Mouse (Mus musculus): ENCODE measurements around the gene Tent5d. TPM values are rescaled to one million over a fixed set of nuclear protein-coding genes. Genes with fewer than 3 reads are reported as not detected.

Gene Tent5d
- polyA plus RNA-seq, 1 experiment from 2014 or later, result 0.26 TPM

- WGBS, result 89% methylated on average over 6 of the region's 6 CpGs
- Histone ChIP-seq H3K27ac (ENCODE audit: low read depth, low read length) (no peak overlapping the region), H3K4me1 (replicated peaks; ENCODE audit: control insufficient read depth, insufficient read depth, low read length) (no peaks in the 10 kb centered on the region), H3K4me2 (replicated peaks; ENCODE audit: low read depth, low read length) (no peak overlapping the region), H3K9ac (ENCODE audit: low read depth, low read length) (no peak overlapping the region), H3K36me3 (ENCODE audit: control insufficient read depth, insufficient read depth, low read length) (no peaks in the 10 kb centered on the region), H3K9me3 (ENCODE audit: control insufficient read depth, low read length) (no peaks in the 10 kb centered on the region), H3K27me3 (ENCODE audit: control insufficient read depth, insufficient read depth, low read length) (no peaks in the 10 kb centered on the region), H3K4me3 (ENCODE audit: low read depth, low read length) (no peak overlapping the region)
- DNase-seq (ENCODE audit: low spot score) (no peak), ATAC-seq (ENCODE audit: low FRiP score) (no peak)
Observed at GRCm38 (mm10) chrX:107816726-107817125, 24.3 kb downstream of the Tent5d start.

- DNase-seq (ENCODE audit: low spot score), result peak; percentile 3
- Histone ChIP-seq H3K9me3 (ENCODE audit: control insufficient read depth, low read length) (no peaks in the 10 kb centered on the region), H3K4me3 (ENCODE audit: low read depth, low read length) (no peak overlapping the region), H3K4me1 (replicated peaks; ENCODE audit: control insufficient read depth, insufficient read depth, low read length) (no peaks in the 10 kb centered on the region), H3K9ac (ENCODE audit: low read depth, low read length) (no peak overlapping the region), H3K27ac (ENCODE audit: low read depth, low read length) (no peak overlapping the region), H3K4me2 (replicated peaks; ENCODE audit: low read depth, low read length) (no peak overlapping the region), H3K27me3 (ENCODE audit: control insufficient read depth, insufficient read depth, low read length) (no peaks in the 10 kb centered on the region), H3K36me3 (ENCODE audit: control insufficient read depth, insufficient read depth, low read length) (no peaks in the 10 kb centered on the region)
- ATAC-seq (ENCODE audit: low FRiP score), result no peak
- 39% methylated on average over 4 of the region's 4 CpGs for WGBS
Observed at GRCm38 (mm10) chrX:107858165-107858564, 65.8 kb downstream of the Tent5d start.

Other genes starting within 250 kb of the Tent5d start
- gene Tbx22, start 124.6 kb upstream of the Tent5d start, polyA plus RNA-seq (2014; fragmentation: Nextera tagmentation; extraction: Ambion mirVana), result 0.13 TPM in 1 of 2 replicates, not detected in the other
- 9.8 and 10.5 TPM in 2 replicates for gene 2610002M06Rik, start 23.7 kb downstream of the Tent5d start, polyA plus RNA-seq (2014; fragmentation: Nextera tagmentation; extraction: Ambion mirVana)
- gene Gm732, start 155.9 kb downstream of the Tent5d start, polyA plus RNA-seq (2014; fragmentation: Nextera tagmentation; extraction: Ambion mirVana), result not detected in 2 replicates

All from hindbrain, embryonic 11.5 days (tissue).